Mouse (Mus musculus): ENCODE results near the gene Scube3. TPM values are rescaled to one million over a fixed set of nuclear protein-coding genes. Genes with fewer than 3 reads are reported as not detected.
A peak's percentile ranks its signal among the peaks of the same experiment; 100 is the strongest.
"Not testable (repeated sequence)": the region's sequence is repeated elsewhere in the genome, so short reads cannot be mapped to it uniquely, and the experiment has no call there.

Scube3 gene
- polyA plus RNA-seq, 1 experiment from 2014 or later = 4.6 TPM

GRCm38 (mm10) chr17:28207591-28208313, 65.8 kb downstream of the Scube3 start, which contains the start of gene Def6:
Gene Def6 (plus strand): TSS chr17:28207778.
- Histone ChIP-seq H3K4me2 (peak within 1 kb of the TSS; percentile 50), H3K9ac (replicated peaks) (peak within 1 kb of the TSS; percentile 33; the same call in 1 of the 2 replicates), H3K4me3 (replicated peaks) (peak within 1 kb of the TSS; percentile 19), H3K27ac (replicated peaks) (peak within 1 kb of the TSS; percentile 64), H3K36me3 (peaks cover 12% of the 10 kb centered on the region), H3K9me3 (replicated peaks) (no peaks in the 10 kb centered on the region), H3K27me3 (replicated peaks) (no peaks in the 10 kb centered on the region), H3K4me1 (peaks cover 9% of the 10 kb centered on the region)
- WGBS = 24% methylated on average over 26 of the region's 26 CpGs
- ATAC-seq (ENCODE audit: low FRiP score) = peak; percentile 64

GRCm38 (mm10) chr17:28208314-28208612, 66.3 kb downstream of the Scube3 start:
- no peaks in the 10 kb centered on the region for H3K27me3 ChIP-seq (replicated peaks)
- H3K9ac ChIP-seq (replicated peaks) = 0 out of 2 replicates have a peak overlapping the region, but pooled peaks have one; percentile 33
- no peak overlapping the region; the same call in 1 of the 2 replicates for H3K27ac ChIP-seq (replicated peaks)
- no peaks in the 10 kb centered on the region for H3K9me3 ChIP-seq (replicated peaks)
- peak overlapping the region; percentile 19 for H3K4me3 ChIP-seq (replicated peaks)
- H3K4me1 ChIP-seq = peaks cover 9% of the 10 kb centered on the region
- WGBS = 88% methylated on average over 8 of the region's 8 CpGs
- no peak for ATAC-seq (ENCODE audit: low FRiP score)
- H3K4me2 ChIP-seq = peak overlapping the region; percentile 50; the same call in 1 of the 2 replicates
- peaks cover 7% of the 10 kb centered on the region; the same call in 1 of the 2 replicates for H3K36me3 ChIP-seq

GRCm38 (mm10) chr17:28209457-28210110, 67.6 kb downstream of the Scube3 start:
- Histone ChIP-seq H3K4me1 (peaks cover 9% of the 10 kb centered on the region), H3K27me3 (replicated peaks) (no peaks in the 10 kb centered on the region), H3K36me3 (peaks cover 7% of the 10 kb centered on the region; the same call in 1 of the 2 replicates), H3K4me3 (replicated peaks) (no peak overlapping the region), H3K9ac (replicated peaks) (no peak overlapping the region), H3K9me3 (replicated peaks) (no peaks in the 10 kb centered on the region), H3K27ac (replicated peaks) (no peak overlapping the region), H3K4me2 (no peak overlapping the region)
- ATAC-seq (ENCODE audit: low FRiP score) = no peak
- WGBS = 73% methylated on average over 4 of the region's 4 CpGs

GRCm38 (mm10) chr17:28211921-28212341, 70.0 kb downstream of the Scube3 start:
- Histone ChIP-seq H3K4me2 (no peak overlapping the region), H3K9me3 (replicated peaks) (no peaks in the 10 kb centered on the region), H3K27me3 (replicated peaks) (0 out of 2 replicates have a peak, but pooled peaks cover 3% of the 10 kb centered on the region), H3K36me3 (no peaks in the 10 kb centered on the region), H3K4me3 (replicated peaks) (no peak overlapping the region), H3K9ac (replicated peaks) (no peak overlapping the region), H3K4me1 (peaks cover 9% of the 10 kb centered on the region), H3K27ac (replicated peaks) (no peak overlapping the region)
- ATAC-seq (ENCODE audit: low FRiP score) = no peak
- 83% methylated on average over 6 of the region's 6 CpGs for WGBS

- no peak overlapping the region for H3K27ac ChIP-seq (replicated peaks)
- no peak overlapping the region for H3K4me3 ChIP-seq (replicated peaks)
- 0 out of 2 replicates have a peak, but pooled peaks cover 3% of the 10 kb centered on the region for H3K27me3 ChIP-seq (replicated peaks)
- no peaks in the 10 kb centered on the region for H3K36me3 ChIP-seq
- peaks cover 8% of the 10 kb centered on the region; the same call in 1 of the 2 replicates for H3K4me1 ChIP-seq
- WGBS = 76% methylated on average over 9 of the region's 9 CpGs
- H3K9ac ChIP-seq (replicated peaks) = no peak overlapping the region
- no peak for ATAC-seq (ENCODE audit: low FRiP score)
- no peaks in the 10 kb centered on the region for H3K9me3 ChIP-seq (replicated peaks)
- H3K4me2 ChIP-seq = no peak overlapping the region
These were observed 70.5 kb downstream of the Scube3 start for GRCm38 (mm10) chr17:28212391-28212790.

GRCm38 (mm10) chr17:28213236-28213635, 71.3 kb downstream of the Scube3 start:
- Histone ChIP-seq H3K9ac (replicated peaks) (no peak overlapping the region), H3K27ac (replicated peaks) (no peak overlapping the region), H3K27me3 (replicated peaks) (0 out of 2 replicates have a peak, but pooled peaks cover 3% of the 10 kb centered on the region), H3K4me3 (replicated peaks) (no peak overlapping the region), H3K36me3 (no peaks in the 10 kb centered on the region), H3K9me3 (replicated peaks) (no peaks in the 10 kb centered on the region), H3K4me2 (no peak overlapping the region), H3K4me1 (peaks cover 7% of the 10 kb centered on the region)
- 35% methylated on average over 4 of the region's 4 CpGs for WGBS
- ATAC-seq (ENCODE audit: low FRiP score) = no peak

- H3K4me3 ChIP-seq (replicated peaks) = no peak overlapping the region
- WGBS = 88% methylated on average over 9 of the region's 9 CpGs
- ATAC-seq (ENCODE audit: low FRiP score) = no peak
These were observed 74.8 kb downstream of the Scube3 start for GRCm38 (mm10) chr17:28216791-28217190.

GRCm38 (mm10) chr17:28217721-28218649, 76.0 kb downstream of the Scube3 start:
- peaks cover 12% of the 10 kb centered on the region for H3K4me1 ChIP-seq
- no peak for ATAC-seq (ENCODE audit: low FRiP score)
- H3K27me3 ChIP-seq (replicated peaks) = 0 out of 2 replicates have a peak, but pooled peaks cover 3% of the 10 kb centered on the region
- 22% methylated on average over 23 of the region's 23 CpGs for WGBS
- H3K4me2 ChIP-seq = peak overlapping the region; percentile 26
- peak overlapping the region; percentile 41; the same call in 1 of the 2 replicates for H3K27ac ChIP-seq (replicated peaks)
- H3K36me3 ChIP-seq = no peaks in the 10 kb centered on the region
- no peaks in the 10 kb centered on the region for H3K9me3 ChIP-seq (replicated peaks)
- no peak overlapping the region for H3K4me3 ChIP-seq (replicated peaks)
- H3K9ac ChIP-seq (replicated peaks) = no peak overlapping the region

More at GRCm38 (mm10) chr17:28216791-28217190, 74.8 kb downstream of the Scube3 start:
- Histone ChIP-seq H3K9ac (replicated peaks) (no peak overlapping the region), H3K9me3 (replicated peaks) (no peaks in the 10 kb centered on the region), H3K27me3 (replicated peaks) (0 out of 2 replicates have a peak, but pooled peaks cover 3% of the 10 kb centered on the region), H3K4me2 (no peak overlapping the region), H3K36me3 (no peaks in the 10 kb centered on the region), H3K27ac (replicated peaks) (no peak overlapping the region), H3K4me1 (peaks cover 9% of the 10 kb centered on the region)

- not testable (repeated sequence) for H3K27ac ChIP-seq (replicated peaks); H3K36me3 ChIP-seq; H3K4me3 ChIP-seq (replicated peaks); H3K27me3 ChIP-seq (replicated peaks); H3K9ac ChIP-seq (replicated peaks); H3K9me3 ChIP-seq (replicated peaks); ATAC-seq (ENCODE audit: low FRiP score)
- Histone ChIP-seq H3K4me2 (peak overlapping the region; percentile 95; the same call in 1 of the 2 replicates), H3K4me1 (peaks cover 35% of the 10 kb centered on the region)
- 95% methylated on average over 10 of the region's 10 CpGs for whole genome bisulfite sequencing
These were observed 80.5 kb downstream of the Scube3 start for GRCm38 (mm10) chr17:28222463-28222862.

GRCm38 (mm10) chr17:28223561-28224391, 81.8 kb downstream of the Scube3 start:
- H3K4me2 ChIP-seq = peak overlapping the region; percentile 95
- H3K4me3 ChIP-seq (replicated peaks) = peak overlapping the region; percentile 47
- under 1% methylated on average over 46 of the region's 46 CpGs for WGBS
- H3K9ac ChIP-seq (replicated peaks) = peak overlapping the region; percentile 75
- peaks cover 27% of the 10 kb centered on the region for H3K4me1 ChIP-seq
- no peaks in the 10 kb centered on the region for H3K27me3 ChIP-seq (replicated peaks)
- H3K36me3 ChIP-seq = no peaks in the 10 kb centered on the region
- peak; percentile 84 for ATAC-seq (ENCODE audit: low FRiP score)
- H3K9me3 ChIP-seq (replicated peaks) = no peaks in the 10 kb centered on the region
- H3K27ac ChIP-seq (replicated peaks) = peak overlapping the region; percentile 86
